ENCODE assay signal across 8 mouse cellular contexts in the genomic region with DNA sequence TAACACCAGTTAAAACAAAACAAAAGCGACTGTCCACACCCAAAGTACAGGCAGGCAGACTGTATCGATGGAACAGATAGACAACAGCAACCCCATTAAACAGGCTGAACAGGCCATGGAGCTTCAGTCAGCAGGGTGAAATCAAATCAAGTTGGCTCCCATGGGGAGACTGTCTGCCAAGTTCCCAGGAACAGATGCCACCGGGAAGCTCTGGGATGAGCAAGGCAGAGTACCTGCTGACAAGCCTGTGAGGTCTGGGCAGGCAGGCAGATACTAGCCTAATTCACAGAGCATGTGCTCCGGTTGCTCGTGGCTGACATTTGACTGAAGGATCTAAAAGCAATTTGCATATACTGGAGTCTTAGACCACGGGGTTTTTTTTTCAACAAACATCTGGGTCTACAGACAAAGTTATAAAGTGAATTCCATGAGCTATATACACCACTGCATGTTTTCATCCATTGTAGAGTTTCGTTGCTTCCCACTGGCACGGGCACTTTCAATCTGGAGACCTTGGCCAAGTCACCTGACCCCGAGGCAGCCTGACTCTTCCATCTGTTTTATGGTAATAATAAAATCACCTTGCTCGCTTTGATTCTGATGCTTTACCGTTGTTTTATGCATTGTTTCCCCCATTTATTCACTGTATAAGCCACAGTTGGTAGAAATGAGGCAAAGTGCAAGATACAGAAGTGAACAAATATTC. TPM values are rescaled to one million over a fixed set of nuclear protein-coding genes. Genes with fewer than 3 reads are reported as not detected.
A peak's percentile ranks its signal among the peaks of the same experiment; 100 is the strongest.
DNase-seq lines count a peak whose midpoint lies in the region.

No protein-coding gene starts in this region.

- peak; percentile 7 for DNase-seq in gastrocnemius, adult 18-20 months (ENCODE audit: low spot score)
- DNase-seq in gastrocnemius, adult 8-10 months (ENCODE audit: low spot score in 2 of 2): no peak
- DNase-seq in MN1 (ENCODE audit: low spot score): peak; percentile 95
- peak; percentile 72 for DNase-seq in cerebellum, adult 8-10 months
- DNase-seq in heart, postnatal 4 days: peak; percentile 38
- DNase-seq in embryo, embryonic 10 days (ENCODE audit: low spot score): no peak
- no peak for DNase-seq in neural tube, embryonic 10.5 days (ENCODE audit: extremely low spot score, low spot score)
- DNase-seq in kidney, adult 11 months: no peak

RNA-seq across cellular contexts. Expression of a gene that starts 50.1 kb away (rescaled TPM):
- not detected for total RNA-seq in gastrocnemius, adult 18-20 months (2021)
- not detected for total RNA-seq in gastrocnemius, adult 8-10 months (2022)
- not detected for total RNA-seq in heart, postnatal 4 days (2021)

Comparison
In these comparisons a context has a peak if more than half of its experiments do, and no peak if none do; other contexts are left out.
1. DNase-seq: peak in gastrocnemius, adult 18-20 months (single experiment), MN1 (single experiment), cerebellum, adult 8-10 months (single experiment) and heart, postnatal 4 days (single experiment); none in gastrocnemius, adult 8-10 months (0 of 2), embryo, embryonic 10 days (single experiment), neural tube, embryonic 10.5 days (single experiment) and kidney, adult 11 months (single experiment).